Mouse (Mus musculus): ENCODE measurements at regions not wholly inside any gene's neighbourhood (a gene's known extent, or its start where the extent isn't known, plus 50 kb on each side); places are given as distances from the start of the nearest gene placed in this dataset.
"Not testable (repeated sequence)": the region's sequence is repeated elsewhere in the genome, so short reads cannot be mapped to it uniquely, and the experiment has no call there.

GRCm38 (mm10) chr13:12726831-12727230 is 73.0 kb downstream of the Prl2c3 start:
- not testable (repeated sequence) for DNase-seq (ENCODE audit: low spot score in 2 of 2)

- not testable (repeated sequence) for DNase-seq (ENCODE audit: low spot score in 2 of 2)
Measured at GRCm38 (mm10) chr13:12717972-12718546, 81.8 kb downstream of the Prl2c3 start.

- no peak for DNase-seq (ENCODE audit: low spot score in 2 of 2)
Measured at GRCm38 (mm10) chr13:12711471-12712273, 88.2 kb downstream of the Prl2c3 start.

GRCm38 (mm10) chr13:12702804-12703612 is 96.9 kb downstream of the Prl2c3 start:
- not testable (repeated sequence) for DNase-seq (ENCODE audit: low spot score in 2 of 2)

GRCm38 (mm10) chr13:12702111-12702803 is 97.6 kb downstream of the Prl2c3 start:
- DNase-seq (ENCODE audit: low spot score in 2 of 2) = not testable (repeated sequence)

- DNase-seq (ENCODE audit: low spot score in 2 of 2) = not testable (repeated sequence)
Measured at GRCm38 (mm10) chr13:12693593-12694118, 106.2 kb downstream of the Prl2c3 start.

- DNase-seq (ENCODE audit: low spot score in 2 of 2) = not testable (repeated sequence)
Measured at GRCm38 (mm10) chr13:12688778-12689177, 111.1 kb downstream of the Prl2c3 start.

- DNase-seq (ENCODE audit: low spot score in 2 of 2) = not testable (repeated sequence)
Measured at GRCm38 (mm10) chr13:12688149-12688548, 111.7 kb downstream of the Prl2c3 start.

- not testable (repeated sequence) for DNase-seq (ENCODE audit: low spot score in 2 of 2)
Measured at GRCm38 (mm10) chr13:12680954-12681571, 115.4 kb downstream of the Ero1lb start.

GRCm38 (mm10) chr13:12680283-12680953 is 114.7 kb downstream of the Ero1lb start:
- peak; percentile 47 to 64 for DNase-seq (ENCODE audit: low spot score in 2 of 2)

GRCm38 (mm10) chr13:12677372-12677771 is 111.7 kb downstream of the Ero1lb start:
- DNase-seq (ENCODE audit: low spot score in 2 of 2) = no peak

- DNase-seq (ENCODE audit: low spot score in 2 of 2) = not testable (repeated sequence)
Measured at GRCm38 (mm10) chr13:12671011-12671410, 105.3 kb downstream of the Ero1lb start.

GRCm38 (mm10) chr13:12668742-12669141 is 103.1 kb downstream of the Ero1lb start:
- DNase-seq (ENCODE audit: low spot score in 2 of 2) = not testable (repeated sequence)

- DNase-seq (ENCODE audit: low spot score in 2 of 2) = not testable (repeated sequence)
Measured at GRCm38 (mm10) chr13:12667727-12668665, 102.3 kb downstream of the Ero1lb start.

GRCm38 (mm10) chr13:12666050-12666449 is 100.4 kb downstream of the Ero1lb start:
- not testable (repeated sequence) for DNase-seq (ENCODE audit: low spot score in 2 of 2)

Data from right cerebral cortex, postnatal 10 days (tissue).